Mouse (Mus musculus) limb, embryonic 11.5 days (tissue): ENCODE measurements around the gene 9930022D16Rik. TPM values are rescaled to one million over a fixed set of nuclear protein-coding genes. Genes with fewer than 3 reads are reported as not detected.

Experiments
- microRNA-seq: library from miRNA; unstranded; fragments of <30 nt; microRNA quantifications from one replicate; pipeline ENCODE4, GENCODE M21; 2016
- polyA plus RNA-seq: library from polyadenylated mRNA; unstranded; fragments of >200 nt; fragmentation: Nextera tagmentation; extraction: Ambion mirVana; gene quantifications from 2 replicates; pipeline ENCODE4 v1.2.1, GENCODE M21; 2014

9930022D16Rik gene
- polyA plus RNA-seq, 1 experiment from 2014 or later, result not detected

Small RNAs within 50 kb of the gene (microRNA-seq; reads per million reads assigned to microRNA genes)
- not detected for gene Gm25540

Other genes with a start within 250 kb of the 9930022D16Rik start
- 2.8 and 3.1 TPM in 2 replicates for gene Rgs9, start 115.8 kb upstream of the 9930022D16Rik start, polyA plus RNA-seq
- gene Gna13, start 51.1 kb upstream of the 9930022D16Rik start, polyA plus RNA-seq, result 25.4 and 27.5 TPM in 2 replicates
- gene Amz2, start 12.0 kb downstream of the 9930022D16Rik start, polyA plus RNA-seq, result 44.8 and 50.1 TPM in 2 replicates
- gene Arsg, start 59.5 kb downstream of the 9930022D16Rik start, polyA plus RNA-seq, result 1.6 and 2.2 TPM in 2 replicates
- 2.9 and 3.6 TPM in 2 replicates for gene Slc16a6, start 59.7 kb downstream of the 9930022D16Rik start, polyA plus RNA-seq
- 23.3 and 27.7 TPM in 2 replicates for gene Wipi1, start 198.1 kb downstream of the 9930022D16Rik start, polyA plus RNA-seq
- 384 and 394 TPM in 2 replicates for gene Prkar1a, start 235.5 kb downstream of the 9930022D16Rik start, polyA plus RNA-seq